Mouse (Mus musculus) liver, embryonic 16.5 days (tissue): ENCODE data around the gene BC004004. TPM values are rescaled to one million over a fixed set of nuclear protein-coding genes. Genes with fewer than 3 reads are reported as not detected.
"Not testable (repeated sequence)": the region's sequence is repeated elsewhere in the genome, so short reads cannot be mapped to it uniquely, and the experiment has no call there.

Experiments
- ATAC-seq: fragments of 200-750 bp; cut with Nextera tagmentation; 2 replicates; pipeline ENCODE4 v1.8.0; 2017; ENCODE audit warnings: low read depth, mild to moderate bottlenecking, moderate number of reproducible peaks, moderate library complexity
- H3K27ac ChIP-seq: fragments of 300-500 bp; sonication (generic); 2 replicates; pipeline ENCODE4 v1.5.1; 2014; ENCODE audit warnings: mild to moderate bottlenecking, low read length
- H3K27me3 ChIP-seq: fragments of 300-500 bp; sonication (generic); 2 replicates; pipeline ENCODE4 v1.6.1; 2014; ENCODE audit warnings: low read depth, low read length, mixed read lengths; ENCODE audit not compliant: control insufficient read depth, insufficient read depth
- H3K36me3 ChIP-seq: fragments of 300-500 bp; sonication (generic); 2 replicates; pipeline ENCODE4 v1.6.1; 2014; ENCODE audit warnings: mild to moderate bottlenecking; ENCODE audit not compliant: control insufficient read depth, insufficient read depth
- H3K4me1 ChIP-seq: fragments of 300-500 bp; sonication (generic); 2 replicates; pipeline ENCODE4 v1.6.1; 2014; ENCODE audit warnings: low read depth, low read length, mixed read lengths; ENCODE audit not compliant: control insufficient read depth
- H3K4me2 ChIP-seq: fragments of 300-500 bp; sonication (generic); 2 replicates; pipeline ENCODE4 v1.6.1; 2014; ENCODE audit warnings: low read depth, low read length, mixed read lengths
- H3K4me3 ChIP-seq: fragments of 300-500 bp; sonication (generic); 2 replicates; pipeline ENCODE4 v1.5.1; 2014; ENCODE audit warnings: low read depth, mild to moderate bottlenecking, low read length
- H3K9ac ChIP-seq: fragments of 300-500 bp; sonication (generic); 2 replicates; pipeline ENCODE4 v1.6.1; 2014; ENCODE audit warnings: low read depth, low read length
- H3K9me3 ChIP-seq: fragments of 300-500 bp; sonication (generic); replicated peaks from 2 replicates; pipeline ENCODE4 v1.6.1; 2016; ENCODE audit warnings: low read length; ENCODE audit not compliant: control insufficient read depth
- whole genome bisulfite sequencing: fragments of 180-500 bp; shearing (Covaris S2); extraction: QIAGEN DNeasy Blood & Tissue Kit; methylation state at CpG from one replicate; pipeline ENCODE4 v1.1.7; 2014; ENCODE audit not compliant: insufficient replicate concordance; 5-methylcytosine and 5-hydroxymethylcytosine counted together
- polyA plus RNA-seq: library from polyadenylated mRNA; unstranded; fragments of >200 nt; fragmentation: Nextera tagmentation; extraction: Ambion mirVana; gene quantifications from 2 replicates; pipeline ENCODE4 v1.2.1, GENCODE M21; 2015

The BC004004 gene
- polyA plus RNA-seq, 1 experiment from 2014 or later, result 90.5 TPM

GRCm38 (mm10) chr17:29310056-29310623 lies 41.6 kb downstream of the BC004004 start:
- Histone ChIP-seq H3K9me3 (no peaks in the 10 kb centered on the region), H3K4me3 (no peak overlapping the region), H3K4me1 (peaks cover 2% of the 10 kb centered on the region), H3K4me2 (no peak overlapping the region), H3K9ac (no peak overlapping the region), H3K27ac (no peak overlapping the region), H3K36me3 (no peaks in the 10 kb centered on the region), H3K27me3 (no peaks in the 10 kb centered on the region)
- 71% methylated on average over 21 of the region's 21 CpGs for WGBS
- no peak for ATAC-seq

GRCm38 (mm10) chr17:29311602-29312001 lies 43.0 kb downstream of the BC004004 start:
- Histone ChIP-seq H3K9ac (no peak overlapping the region), H3K9me3 (no peaks in the 10 kb centered on the region), H3K4me1 (no peaks in the 10 kb centered on the region), H3K27ac (no peak overlapping the region), H3K27me3 (no peaks in the 10 kb centered on the region), H3K4me2 (no peak overlapping the region), H3K4me3 (no peak overlapping the region), H3K36me3 (no peaks in the 10 kb centered on the region)
- 76% methylated on average over 8 of the region's 8 CpGs for WGBS
- no peak for ATAC-seq

GRCm38 (mm10) chr17:29312082-29312481 lies 43.5 kb downstream of the BC004004 start:
- H3K27me3 ChIP-seq, result no peaks in the 10 kb centered on the region
- H3K4me3 ChIP-seq, result no peak overlapping the region
- no peaks in the 10 kb centered on the region for H3K36me3 ChIP-seq
- no peak for ATAC-seq
- no peak overlapping the region for H3K27ac ChIP-seq
- no peak overlapping the region for H3K4me2 ChIP-seq
- H3K9ac ChIP-seq, result no peak overlapping the region
- no peaks in the 10 kb centered on the region for H3K9me3 ChIP-seq
- 80% methylated on average over 2 of the region's 2 CpGs for WGBS
- no peaks in the 10 kb centered on the region for H3K4me1 ChIP-seq

GRCm38 (mm10) chr17:29313300-29313699 lies 44.7 kb downstream of the BC004004 start:
- no peak overlapping the region for H3K27ac ChIP-seq
- no peak overlapping the region for H3K4me3 ChIP-seq
- no peak overlapping the region for H3K4me2 ChIP-seq
- no peak overlapping the region for H3K9ac ChIP-seq
- no peaks in the 10 kb centered on the region for H3K36me3 ChIP-seq
- no peaks in the 10 kb centered on the region for H3K27me3 ChIP-seq
- no peaks in the 10 kb centered on the region for H3K9me3 ChIP-seq
- no peak for ATAC-seq
- H3K4me1 ChIP-seq, result no peaks in the 10 kb centered on the region

GRCm38 (mm10) chr17:29315672-29316465 lies 47.3 kb downstream of the BC004004 start:
- Histone ChIP-seq H3K4me3 (no peak overlapping the region), H3K9me3 (no peaks in the 10 kb centered on the region), H3K36me3 (no peaks in the 10 kb centered on the region), H3K4me2 (no peak overlapping the region), H3K4me1 (peaks cover 4% of the 10 kb centered on the region; the same call in 1 of the 2 replicates), H3K27ac (no peak overlapping the region), H3K9ac (no peak overlapping the region), H3K27me3 (peaks cover 2% of the 10 kb centered on the region; the same call in 1 of the 2 replicates)
- ATAC-seq, result no peak
- WGBS, result 45% methylated on average over 9 of the region's 9 CpGs

- no peak overlapping the region for H3K4me3 ChIP-seq
- H3K9me3 ChIP-seq, result no peaks in the 10 kb centered on the region
- no peaks in the 10 kb centered on the region for H3K36me3 ChIP-seq
- no peak overlapping the region for H3K4me2 ChIP-seq
- H3K9ac ChIP-seq, result no peak overlapping the region
- peaks cover 4% of the 10 kb centered on the region; the same call in 1 of the 2 replicates for H3K4me1 ChIP-seq
- 53% methylated on average over 3 of the region's 3 CpGs for WGBS
- H3K27ac ChIP-seq, result no peak overlapping the region
- ATAC-seq, result no peak
- peaks cover 7% of the 10 kb centered on the region for H3K27me3 ChIP-seq
Observed at GRCm38 (mm10) chr17:29316891-29317290, 48.3 kb downstream of the BC004004 start.

GRCm38 (mm10) chr17:29317380-29317779 lies 48.8 kb downstream of the BC004004 start, which contains the start of gene Pi16:
Gene Pi16, plus strand, starts transcription at chr17:29317680.
- not testable (repeated sequence) for ATAC-seq, H3K4me1 ChIP-seq
- H3K27me3 ChIP-seq, result peaks cover 11% of the 10 kb centered on the region

GRCm38 (mm10) chr17:29318731-29319250 lies 50.2 kb downstream of the BC004004 start:
- H3K4me3 ChIP-seq, result peak overlapping the region; percentile 23
- 18% methylated on average over 5 of the region's 6 CpGs for WGBS
- ATAC-seq, result no peak
- H3K27ac ChIP-seq, result peak overlapping the region; percentile 46; the same call in 1 of the 2 replicates
- H3K36me3 ChIP-seq, result no peaks in the 10 kb centered on the region
- no peaks in the 10 kb centered on the region for H3K9me3 ChIP-seq
- H3K9ac ChIP-seq, result peak overlapping the region; percentile 1; the same call in 1 of the 2 replicates
- peaks cover 11% of the 10 kb centered on the region for H3K27me3 ChIP-seq
- peaks cover 4% of the 10 kb centered on the region; the same call in 1 of the 2 replicates for H3K4me1 ChIP-seq
- no peak overlapping the region; the same call in 1 of the 2 replicates for H3K4me2 ChIP-seq

More at GRCm38 (mm10) chr17:29317380-29317779, 48.8 kb downstream of the BC004004 start, which contains the start of gene Pi16:
- not testable (repeated sequence) for H3K4me2 ChIP-seq, H3K4me3 ChIP-seq, H3K36me3 ChIP-seq, H3K9me3 ChIP-seq, H3K9ac ChIP-seq, H3K27ac ChIP-seq
- WGBS, result 60% methylated on average over 3 of the region's 3 CpGs

- H3K9ac ChIP-seq, result peak overlapping the region; percentile 1; the same call in 1 of the 2 replicates
- H3K4me3 ChIP-seq, result peak overlapping the region; percentile 23
- H3K36me3 ChIP-seq, result no peaks in the 10 kb centered on the region
- H3K27me3 ChIP-seq, result peaks cover 11% of the 10 kb centered on the region
- no peak for ATAC-seq
- peaks cover 4% of the 10 kb centered on the region; the same call in 1 of the 2 replicates for H3K4me1 ChIP-seq
- H3K27ac ChIP-seq, result peak overlapping the region; percentile 46; the same call in 1 of the 2 replicates
- H3K9me3 ChIP-seq, result no peaks in the 10 kb centered on the region
- peak overlapping the region; percentile 15; the same call in 1 of the 2 replicates for H3K4me2 ChIP-seq
- WGBS, result 57% methylated on average over 7 of the region's 7 CpGs
Observed at GRCm38 (mm10) chr17:29319476-29319875, 50.9 kb downstream of the BC004004 start.
